Mouse (Mus musculus): ENCODE data around the gene Tnr. TPM values are rescaled to one million over a fixed set of nuclear protein-coding genes. Genes with fewer than 3 reads are reported as not detected.

Tnr gene
- total and polyA plus RNA-seq, 3 experiments = 0.01 TPM; not detected in 2

DNA sequence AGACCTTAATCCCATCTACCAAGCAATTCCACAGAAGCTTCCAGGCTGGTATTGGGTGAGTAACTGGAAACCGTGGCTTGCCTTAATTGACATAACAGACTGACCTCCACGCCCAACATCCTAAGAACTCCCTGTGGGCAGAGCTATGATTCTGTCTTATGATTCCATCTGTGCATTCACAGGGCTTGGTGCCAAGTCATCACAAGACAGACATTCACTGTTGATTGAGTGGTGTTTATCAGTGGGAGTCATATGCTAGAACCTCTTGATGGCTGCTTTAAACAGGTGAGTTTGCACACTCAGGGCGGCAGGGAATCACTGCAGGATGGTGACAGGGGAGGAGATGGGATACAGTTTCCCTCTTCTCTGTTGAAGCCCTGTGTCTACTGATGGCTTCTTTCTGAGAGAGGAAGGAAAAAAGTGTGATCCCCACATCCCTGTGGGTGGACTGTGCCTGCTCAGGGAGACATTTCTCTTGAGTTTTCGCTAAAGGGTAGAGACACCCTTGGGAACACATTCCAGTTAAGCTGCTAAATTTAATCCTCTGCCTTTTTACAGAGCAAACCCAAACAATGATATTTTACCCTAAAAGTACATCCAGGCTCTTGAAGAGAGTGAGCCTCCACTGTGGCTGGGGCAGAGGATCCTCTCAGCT lies 23.6 kb upstream of the Tnr start:
- no peaks in the 10 kb centered on the region for H3K36me3 ChIP-seq (ENCODE audit: control insufficient read depth in 1 of 2, insufficient read depth in 2 of 2, low read length in 2 of 2)
- no peaks in the 10 kb centered on the region for H3K27me3 ChIP-seq (ENCODE audit: control insufficient read depth in 1 of 2, insufficient read depth in 2 of 2, low read length in 2 of 2)
- no peak overlapping the region for H3K4me3 ChIP-seq (ENCODE audit: control insufficient read depth in 1 of 2, insufficient read depth in 1 of 2, low read depth in 2 of 2, low read length in 2 of 2)
- no peaks in the 10 kb centered on the region for H3K79me2 ChIP-seq (ENCODE audit: control insufficient read depth, insufficient read depth, low read length, poor library complexity)
- DNase-seq (ENCODE audit: low read depth, low spot score) = no peak
- no peaks in the 10 kb centered on the region for H3K4me1 ChIP-seq (ENCODE audit: control insufficient read depth in 1 of 2, insufficient read depth in 2 of 2, low read length in 2 of 2)
- no peak overlapping the region for H3K27ac ChIP-seq (ENCODE audit: control insufficient read depth, low read depth, low read length)
- H3K9me3 ChIP-seq (replicated peaks; ENCODE audit: insufficient read depth, low read length) = no peaks in the 10 kb centered on the region
- no peak overlapping the region for H3K9ac ChIP-seq (ENCODE audit: control insufficient read depth, low read depth, low read length, poor library complexity, severe bottlenecking)
- TF ChIP-seq POLR2AphosphoS5 (IDR thresholded peaks at IDR 0.05; ENCODE audit: borderline replicate concordance, low read depth, low read length) (no peak), NELFE (IDR thresholded peaks at IDR 0.05; ENCODE audit: low read depth, low read length) (no peak), RCOR1 (IDR thresholded peaks at IDR 0.05; ENCODE audit: low read depth, low read length) (no peak), MEF2A (IDR thresholded peaks at IDR 0.05; ENCODE audit: extremely low read depth, insufficient replicate concordance, low read depth, low read length, poor library complexity, severe bottlenecking) (no peak), CTCF (IDR thresholded peaks at IDR 0.05 in 2 of 3, conservative IDR thresholded peaks at IDR 0.05 in 1 of 3; ENCODE audit: control insufficient read depth in 1 of 3, insufficient read depth in 1 of 3, low read depth in 2 of 3, low read length in 3 of 3, poor library complexity in 1 of 3, severe bottlenecking in 1 of 3) (no peak), POLR2A (IDR thresholded peaks at IDR 0.05; ENCODE audit: control insufficient read depth in 1 of 2, insufficient read depth in 1 of 2, low read depth in 1 of 2, low read length in 2 of 2, poor library complexity in 1 of 2) (no peak), MYC (IDR thresholded peaks at IDR 0.05; ENCODE audit: low read depth, low read length) (no peak), USF1 (IDR thresholded peaks at IDR 0.05; ENCODE audit: low read depth, low read length) (no peak), USF2 (IDR thresholded peaks at IDR 0.05; ENCODE audit: borderline replicate concordance in 1 of 2, insufficient read depth in 1 of 2, low read depth in 1 of 2, low read length in 2 of 2) (no peak)

DNA sequence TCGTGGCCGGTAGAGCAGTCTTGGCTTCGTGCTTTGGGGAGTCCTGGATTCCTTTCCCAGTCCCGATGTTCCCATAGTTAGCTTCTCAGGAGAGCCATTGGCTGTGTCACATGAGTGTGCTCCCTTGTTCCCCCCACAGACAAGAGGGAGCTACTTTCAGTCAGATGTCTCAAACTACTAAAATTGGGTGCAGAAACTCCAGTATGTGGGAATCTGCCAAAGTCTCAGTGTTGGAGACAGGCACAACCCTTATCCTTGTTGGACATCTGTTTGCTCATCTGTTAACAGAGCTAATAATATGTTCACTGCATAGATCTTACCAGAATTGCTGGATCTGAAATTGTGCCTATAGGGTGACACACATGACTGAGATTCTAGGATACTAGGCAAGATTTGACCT lies 21.7 kb upstream of the Tnr start:
- Histone ChIP-seq H3K9me3 (replicated peaks; ENCODE audit: insufficient read depth, low read length) (no peaks in the 10 kb centered on the region), H3K4me1 (ENCODE audit: control insufficient read depth in 1 of 2, insufficient read depth in 2 of 2, low read length in 2 of 2) (no peaks in the 10 kb centered on the region), H3K9ac (ENCODE audit: control insufficient read depth, low read depth, low read length, poor library complexity, severe bottlenecking) (no peak overlapping the region), H3K4me3 (ENCODE audit: control insufficient read depth in 1 of 2, insufficient read depth in 1 of 2, low read depth in 2 of 2, low read length in 2 of 2) (no peak overlapping the region), H3K36me3 (ENCODE audit: control insufficient read depth in 1 of 2, insufficient read depth in 2 of 2, low read length in 2 of 2) (no peaks in the 10 kb centered on the region), H3K27me3 (ENCODE audit: control insufficient read depth in 1 of 2, insufficient read depth in 2 of 2, low read length in 2 of 2) (no peaks in the 10 kb centered on the region), H3K27ac (ENCODE audit: control insufficient read depth, low read depth, low read length) (no peak overlapping the region), H3K79me2 (ENCODE audit: control insufficient read depth, insufficient read depth, low read length, poor library complexity) (no peaks in the 10 kb centered on the region)
- no peak for DNase-seq (ENCODE audit: low read depth, low spot score)
- TF ChIP-seq MYC (IDR thresholded peaks at IDR 0.05; ENCODE audit: low read depth, low read length) (no peak), GATA1 (IDR thresholded peaks at IDR 0.05; ENCODE audit: low read depth, low read length) (no peak), KAT2A (conservative IDR thresholded peaks at IDR 0.05; ENCODE audit: low read depth, low read length) (no peak), USF2 (IDR thresholded peaks at IDR 0.05; ENCODE audit: borderline replicate concordance in 1 of 2, insufficient read depth in 1 of 2, low read depth in 1 of 2, low read length in 2 of 2) (no peak), EP300 (IDR thresholded peaks at IDR 0.05; ENCODE audit: low read depth in 1 of 2, low read length in 2 of 2) (no peak), ZNF384 (IDR thresholded peaks at IDR 0.05; ENCODE audit: low read depth, low read length) (no peak)

DNA sequence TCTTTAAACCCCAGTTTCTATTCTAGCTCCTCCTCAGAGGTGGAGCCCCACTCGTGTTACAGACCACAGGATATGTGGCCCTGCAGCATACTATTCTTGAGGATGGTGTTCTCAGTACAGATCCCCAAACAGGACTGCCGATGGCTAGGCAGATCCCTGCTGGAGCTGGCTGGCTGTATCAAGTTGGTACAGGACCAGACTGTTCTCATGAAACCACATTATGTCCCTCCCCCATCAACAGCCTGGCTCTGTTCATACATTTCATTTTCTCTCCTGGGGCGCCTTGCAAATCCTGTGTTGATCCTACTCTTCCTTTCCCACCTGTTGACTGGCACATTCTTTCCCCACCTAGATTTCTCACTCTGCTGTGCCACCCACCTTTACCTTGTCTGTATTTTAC lies 12.9 kb upstream of the Tnr start:
- Histone ChIP-seq H3K4me3 (ENCODE audit: control insufficient read depth in 1 of 2, insufficient read depth in 1 of 2, low read depth in 2 of 2, low read length in 2 of 2) (no peak overlapping the region), H3K36me3 (ENCODE audit: control insufficient read depth in 1 of 2, insufficient read depth in 2 of 2, low read length in 2 of 2) (no peaks in the 10 kb centered on the region), H3K79me2 (ENCODE audit: control insufficient read depth, insufficient read depth, low read length, poor library complexity) (no peaks in the 10 kb centered on the region), H3K27me3 (ENCODE audit: control insufficient read depth in 1 of 2, insufficient read depth in 2 of 2, low read length in 2 of 2) (no peaks in the 10 kb centered on the region), H3K9ac (ENCODE audit: control insufficient read depth, low read depth, low read length, poor library complexity, severe bottlenecking) (no peak overlapping the region), H3K4me1 (ENCODE audit: control insufficient read depth in 1 of 2, insufficient read depth in 2 of 2, low read length in 2 of 2) (no peaks in the 10 kb centered on the region), H3K27ac (ENCODE audit: control insufficient read depth, low read depth, low read length) (no peak overlapping the region), H3K9me3 (replicated peaks; ENCODE audit: insufficient read depth, low read length) (no peaks in the 10 kb centered on the region)
- DNase-seq (ENCODE audit: low read depth, low spot score) = no peak
- TF ChIP-seq MAX (IDR thresholded peaks at IDR 0.05; ENCODE audit: low read length) = no peak
- no peak for TF ChIP-seq BHLHE40 (IDR thresholded peaks at IDR 0.05; ENCODE audit: borderline replicate concordance, low read depth, low read length)
- TF ChIP-seq TBP (IDR thresholded peaks at IDR 0.05; ENCODE audit: low read depth, low read length) = no peak
- no peak for TF ChIP-seq MAFK (IDR thresholded peaks at IDR 0.05; ENCODE audit: borderline replicate concordance, low read depth, low read length)
- TF ChIP-seq CHD2 (IDR thresholded peaks at IDR 0.05; ENCODE audit: low read length) = no peak
- TF ChIP-seq MYB (IDR thresholded peaks at IDR 0.05; ENCODE audit: low read depth, low read length) = no peak
- no peak for TF ChIP-seq UBTF (IDR thresholded peaks at IDR 0.05; ENCODE audit: borderline replicate concordance, insufficient read depth, low read depth, low read length)
- TF ChIP-seq SIN3A (IDR thresholded peaks at IDR 0.05; ENCODE audit: low read length) = no peak
- TF ChIP-seq HCFC1 (IDR thresholded peaks at IDR 0.05; ENCODE audit: low read depth, low read length) = no peak
- TF ChIP-seq RCOR1 (IDR thresholded peaks at IDR 0.05; ENCODE audit: low read depth, low read length) = no peak
